8 mouse cellular contexts compared by ENCODE assay signal in the genomic region with DNA sequence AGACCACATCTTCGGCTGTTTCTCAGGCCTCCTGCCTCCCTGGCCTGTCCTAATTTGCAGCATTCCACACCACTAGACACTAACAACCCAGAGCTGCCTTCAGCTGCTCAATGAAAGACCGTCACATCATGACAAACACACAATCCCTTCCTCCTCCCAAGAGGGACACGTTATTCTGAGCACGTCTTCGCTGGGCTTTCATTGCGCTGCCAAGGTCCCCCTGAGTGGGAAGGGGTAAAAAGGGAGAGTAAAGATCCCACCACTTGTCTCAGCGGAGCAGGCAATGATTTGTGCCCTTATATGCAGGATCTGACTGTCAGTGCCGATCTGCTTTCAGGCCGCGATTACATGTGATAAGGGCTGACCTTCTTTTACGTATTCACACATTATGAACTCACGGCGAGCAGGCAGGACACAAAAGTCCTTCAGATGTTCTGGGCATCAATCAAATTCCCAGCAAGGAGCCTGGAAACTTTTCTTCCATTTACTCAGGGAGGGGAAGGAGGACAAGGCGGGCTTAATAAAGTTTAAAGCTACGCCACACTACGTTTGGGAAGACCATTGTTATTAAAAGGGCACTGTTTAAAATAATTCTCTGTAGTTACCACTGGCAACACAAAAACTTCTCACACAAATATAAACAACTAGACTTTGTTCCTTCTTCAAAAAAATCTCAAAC.
DNase-seq lines count a peak whose midpoint lies in the region; ATAC-seq and TF ChIP-seq lines count a peak whose summit lies in the region.

No protein-coding gene starts in this region.

- peak in 1 of 2 experiments; percentile 13 for DNase-seq in layer of hippocampus, adult 2 months (ENCODE audit: low spot score in 2 of 2)
- DNase-seq in layer of hippocampus, postnatal 25 days (ENCODE audit: extremely low spot score in 1 of 2, low spot score in 1 of 2), result no peak
- DNase-seq in embryo, embryonic 9.5 days (ENCODE audit: extremely low spot score), result peak; percentile 63
- no peak for DNase-seq in adrenal gland, postnatal 14 days
- no peak for DNase-seq in T-cell, adult 2 months (ENCODE audit: low spot score)
- DNase-seq in left cerebral cortex, postnatal 10 days (ENCODE audit: extremely low spot score in 1 of 2, low spot score in 2 of 2), result no peak

- no peaks in the 10 kb centered on the region for H3K36me3 ChIP-seq in hindbrain, embryonic 16.5 days (ENCODE audit: control insufficient read depth, insufficient read depth, low read length)

- peak overlapping the region; percentile 14; the same call in 1 of the 2 replicates for H3K4me3 ChIP-seq in layer of hippocampus, adult 2 months
- H3K4me3 ChIP-seq in hindbrain, embryonic 16.5 days (ENCODE audit: low read length), result 0 out of 2 replicates have a peak overlapping the region, but pooled peaks have one; percentile 1
- H3K4me3 ChIP-seq in olfactory bulb, adult 2 months (ENCODE audit: insufficient read depth, low read depth, low read length), result no peak overlapping the region

- ATAC-seq in hindbrain, embryonic 16.5 days, result peak; percentile 90

- no peaks in the 10 kb centered on the region for H3K27me3 ChIP-seq in hindbrain, embryonic 16.5 days (replicated peaks; ENCODE audit: control insufficient read depth, insufficient read depth, low read length)

- H3K4me1 ChIP-seq in hindbrain, embryonic 16.5 days (ENCODE audit: control insufficient read depth, insufficient read depth, low read depth, low read length), result peaks cover 9% of the 10 kb centered on the region
- peaks cover 3% of the 10 kb centered on the region for H3K4me1 ChIP-seq in olfactory bulb, adult 2 months (ENCODE audit: control insufficient read depth, insufficient read depth, low read length)

- H3K9ac ChIP-seq in hindbrain, embryonic 16.5 days (ENCODE audit: low read depth, low read length), result no peak overlapping the region

- H3K27ac ChIP-seq in layer of hippocampus, adult 2 months, result peak overlapping the region; percentile 86
- H3K27ac ChIP-seq in hindbrain, embryonic 16.5 days (ENCODE audit: low read depth, low read length), result peak overlapping the region; percentile 53
- peak overlapping the region; percentile 56; the same call in 1 of the 2 replicates for H3K27ac ChIP-seq in olfactory bulb, adult 2 months (ENCODE audit: insufficient read depth, low read depth, low read length)

- intact Hi-C loops in left cerebral cortex, postnatal 10 days (cut with DNase I), result no loop called here

- no peaks in the 10 kb centered on the region for H3K9me3 ChIP-seq in hindbrain, embryonic 16.5 days (ENCODE audit: control insufficient read depth, low read length)

- peak overlapping the region; percentile 38 for H3K4me2 ChIP-seq in hindbrain, embryonic 16.5 days (ENCODE audit: low read length)

- no peak for TF ChIP-seq CTCF in layer of hippocampus, adult 2 months (conservative IDR thresholded peaks at IDR 0.05)
- TF ChIP-seq CTCF in olfactory bulb, adult 2 months (IDR thresholded peaks at IDR 0.05; ENCODE audit: insufficient read depth, low read depth, low read length), result no peak

- WGBS in hindbrain, embryonic 16.5 days, result 8% methylated on average over 16 of the region's 16 CpGs
- 48% methylated on average over 16 of the region's 16 CpGs for WGBS in olfactory bulb, adult 2 months

- TF ChIP-seq POLR2A in olfactory bulb, adult 2 months (IDR thresholded peaks at IDR 0.05; ENCODE audit: insufficient read depth, low read depth, low read length), result no peak
